8 mouse cellular contexts compared by ENCODE assay signal in genomic region chr11:48836990-48837309, GRCm38 (mm10). TPM values are rescaled to one million over a fixed set of nuclear protein-coding genes. Genes with fewer than 3 reads are reported as not detected.
DNase-seq lines count a peak whose midpoint lies in the region; ATAC-seq and TF ChIP-seq lines count a peak whose summit lies in the region.

No protein-coding gene starts in this region.

- no peaks in the 10 kb centered on the region for H3K9me3 ChIP-seq in neural tube, embryonic 13.5 days

- H3K4me3 ChIP-seq in lung, adult 2 months (replicated peaks; ENCODE audit: extremely low read depth, low read depth, low read length): peak overlapping the region; percentile 86
- peak overlapping the region; percentile 96 for H3K4me3 ChIP-seq in gastrocnemius, adult 2 months
- H3K4me3 ChIP-seq in neural tube, embryonic 13.5 days: peak overlapping the region; percentile 90

- no peak for TF ChIP-seq POLR2A in lung, adult 2 months (IDR thresholded peaks at IDR 0.05; ENCODE audit: borderline replicate concordance, extremely low read depth, low read depth, low read length)

- no peak for ATAC-seq in neural tube, embryonic 13.5 days (ENCODE audit: low read depth)

- H3K4me2 ChIP-seq in neural tube, embryonic 13.5 days: peak overlapping the region; percentile 84

- TF ChIP-seq CTCF in lung, adult 2 months (IDR thresholded peaks at IDR 0.05; ENCODE audit: insufficient read depth, low read length): no peak
- no peak for TF ChIP-seq CTCF in gastrocnemius, adult 2 months (IDR thresholded peaks at IDR 0.05)

- H3K9ac ChIP-seq in neural tube, embryonic 13.5 days: peak overlapping the region; percentile 80

- H3K27ac ChIP-seq in gastrocnemius, adult 2 months: peak overlapping the region; percentile 98
- H3K27ac ChIP-seq in neural tube, embryonic 13.5 days (replicated peaks): 0 out of 2 replicates have a peak overlapping the region, but pooled peaks have one; percentile 72

- H3K4me1 ChIP-seq in lung, adult 2 months (ENCODE audit: control insufficient read depth, insufficient read depth, low read length): peaks cover 8% of the 10 kb centered on the region
- H3K4me1 ChIP-seq in neural tube, embryonic 13.5 days (replicated peaks): peaks cover 17% of the 10 kb centered on the region

- DNase-seq in lung, adult 2 months: no peak
- DNase-seq in lung, postnatal 14 days: no peak
- DNase-seq in gastrocnemius, adult 2 months: peak; percentile 94
- peak; percentile 74 for DNase-seq in kidney, postnatal 14 days
- DNase-seq in frontal cortex, postnatal 36 days (ENCODE audit: low spot score in 2 of 2): no peak
- DNase-seq in cerebellum, adult 11-12 months: no peak
- DNase-seq in layer of hippocampus, postnatal 25 days (ENCODE audit: extremely low spot score in 1 of 2, low spot score in 1 of 2): no peak

- intact Hi-C loops in gastrocnemius, adult 2 months (cut with DNase I): no loop called here

- peaks cover 28% of the 10 kb centered on the region for H3K27me3 ChIP-seq in neural tube, embryonic 13.5 days

- H3K36me3 ChIP-seq in neural tube, embryonic 13.5 days: no peaks in the 10 kb centered on the region

- 29% methylated on average over 11 of the region's 11 CpGs for WGBS in lung, adult 2 months
- WGBS in neural tube, embryonic 13.5 days: 10% methylated on average over 11 of the region's 11 CpGs

RNA-seq across cellular contexts. Expression of gene Gm12184, which starts 10.5 kb away (rescaled TPM):
- 5.3 TPM in 2 replicates for polyA plus RNA-seq in lung, adult 2 months (2012; rRNA removed)
- total RNA-seq in gastrocnemius, adult 2 months (2021): 1 to 10 TPM; 1.5 to 2.2 TPM
- polyA plus RNA-seq in neural tube, embryonic 13.5 days (2015; fragmentation: Nextera tagmentation; extraction: Ambion mirVana): 3.2 and 4.3 TPM in 2 replicates
- total RNA-seq in layer of hippocampus, postnatal 25 days (2021): 1 to 10 TPM in 1 of 2 experiments, under 1 TPM in 1; 0.66 to 2.3 TPM

RNA-seq across cellular contexts. Expression of gene Trim7, which starts 11.0 kb away (rescaled TPM):
- 7.8 and 11.6 TPM in 2 replicates for polyA plus RNA-seq in lung, adult 2 months (2012; rRNA removed)
- total RNA-seq in gastrocnemius, adult 2 months (2021): 10 to 100 TPM; 25.9 to 51.8 TPM
- polyA plus RNA-seq in neural tube, embryonic 13.5 days (2015; fragmentation: Nextera tagmentation; extraction: Ambion mirVana): 1.2 TPM in 2 replicates
- total RNA-seq in layer of hippocampus, postnatal 25 days (2021): 1 to 10 TPM; 1.6 to 2.1 TPM

RNA-seq across cellular contexts. Expression of gene Trim41, which starts 19.8 kb away (rescaled TPM):
- 28.9 and 32.4 TPM in 2 replicates for polyA plus RNA-seq in lung, adult 2 months (2012; rRNA removed)
- 10 to 100 TPM; 19.9 to 23.6 TPM for total RNA-seq in gastrocnemius, adult 2 months (2021)
- polyA plus RNA-seq in neural tube, embryonic 13.5 days (2015; fragmentation: Nextera tagmentation; extraction: Ambion mirVana): 6.2 and 6.9 TPM in 2 replicates
- total RNA-seq in layer of hippocampus, postnatal 25 days (2021): 10 to 100 TPM; 50.1 to 50.4 TPM

RNA-seq across cellular contexts. Expression of gene Irgm1, which starts 34.5 kb away (rescaled TPM):
- polyA plus RNA-seq in lung, adult 2 months (2012; rRNA removed): 7.3 and 11.5 TPM in 2 replicates
- total RNA-seq in gastrocnemius, adult 2 months (2021): 10 to 100 TPM; 13.5 to 14.4 TPM
- polyA plus RNA-seq in neural tube, embryonic 13.5 days (2015; fragmentation: Nextera tagmentation; extraction: Ambion mirVana): 3.2 TPM in 2 replicates
- total RNA-seq in layer of hippocampus, postnatal 25 days (2021): 1 to 10 TPM; 4.4 TPM

RNA-seq across cellular contexts. Expression of gene Rack1, which starts 36.8 kb away (rescaled TPM):
- 1,286 and 1,489 TPM in 2 replicates for polyA plus RNA-seq in lung, adult 2 months (2012; rRNA removed)
- 100 to 1,000 TPM; 383 to 424 TPM for total RNA-seq in gastrocnemius, adult 2 months (2021)
- 411 and 432 TPM in 2 replicates for polyA plus RNA-seq in neural tube, embryonic 13.5 days (2015; fragmentation: Nextera tagmentation; extraction: Ambion mirVana)
- 100 to 1,000 TPM; 227 to 260 TPM for total RNA-seq in layer of hippocampus, postnatal 25 days (2021)

Comparison
In these comparisons a context has a peak if more than half of its experiments do, and no peak if none do; other contexts are left out.
1. DNase-seq: peak in gastrocnemius, adult 2 months (single experiment) and kidney, postnatal 14 days (single experiment); none in lung, adult 2 months (single experiment), lung, postnatal 14 days (single experiment), frontal cortex, postnatal 36 days (0 of 2), cerebellum, adult 11-12 months (single experiment) and layer of hippocampus, postnatal 25 days (0 of 2).
2. RNA of gene Trim7, which starts 11.0 kb away (total RNA-seq): 25.9 to 51.8 TPM in gastrocnemius, adult 2 months; 1.6 to 2.1 TPM in layer of hippocampus, postnatal 25 days; every median in the first group is over 4 times any median in the second.
3. Peak in every context shown above with its lines, with median percentiles within 50 percentile points of each other: H3K4me3 ChIP-seq.